Mouse (Mus musculus): ENCODE data around the gene Nfkb1. TPM values are rescaled to one million over a fixed set of nuclear protein-coding genes. Genes with fewer than 3 reads are reported as not detected.

The Nfkb1 gene
- polyA plus RNA-seq, 1 experiment from 2014 or later, result 12.0 TPM

GRCm38 (mm10) chr3:135604626-135605417 lies 86.5 kb downstream of the Nfkb1 start:
- Histone ChIP-seq H3K36me3 (replicated peaks) (peaks cover 46% of the 10 kb centered on the region), H3K4me2 (no peak overlapping the region), H3K27me3 (no peaks in the 10 kb centered on the region), H3K9ac (no peak overlapping the region), H3K9me3 (replicated peaks) (no peaks in the 10 kb centered on the region), H3K4me1 (replicated peaks) (peaks cover 42% of the 10 kb centered on the region), H3K27ac (replicated peaks) (peak overlapping the region; percentile 48; the same call in 1 of the 2 replicates), H3K4me3 (replicated peaks) (no peak overlapping the region)
- ATAC-seq (ENCODE audit: insufficient read depth), result no peak
- 55% methylated on average over 10 of the region's 10 CpGs for WGBS (ENCODE audit: insufficient replicate concordance)

- H3K36me3 ChIP-seq (replicated peaks), result peaks cover 43% of the 10 kb centered on the region
- WGBS (ENCODE audit: insufficient replicate concordance), result 34% methylated on average over 10 of the region's 10 CpGs
- no peak overlapping the region for H3K4me2 ChIP-seq
- peaks cover 32% of the 10 kb centered on the region for H3K4me1 ChIP-seq (replicated peaks)
- no peaks in the 10 kb centered on the region for H3K9me3 ChIP-seq (replicated peaks)
- no peak overlapping the region for H3K4me3 ChIP-seq (replicated peaks)
- no peak overlapping the region for H3K9ac ChIP-seq
- no peaks in the 10 kb centered on the region for H3K27me3 ChIP-seq
- no peak for ATAC-seq (ENCODE audit: insufficient read depth)
- H3K27ac ChIP-seq (replicated peaks), result no peak overlapping the region
These were observed 88.6 kb downstream of the Nfkb1 start for GRCm38 (mm10) chr3:135602731-135603130.

GRCm38 (mm10) chr3:135598355-135598754 lies 93.0 kb downstream of the Nfkb1 start:
- Histone ChIP-seq H3K4me2 (no peak overlapping the region), H3K36me3 (replicated peaks) (peaks cover 42% of the 10 kb centered on the region), H3K9me3 (replicated peaks) (no peaks in the 10 kb centered on the region), H3K4me3 (replicated peaks) (no peak overlapping the region), H3K9ac (no peak overlapping the region), H3K4me1 (replicated peaks) (no peaks in the 10 kb centered on the region; the same call in 1 of the 2 replicates), H3K27ac (replicated peaks) (no peak overlapping the region), H3K27me3 (no peaks in the 10 kb centered on the region)
- 81% methylated on average over 3 of the region's 3 CpGs for WGBS (ENCODE audit: insufficient replicate concordance)
- ATAC-seq (ENCODE audit: insufficient read depth), result no peak

GRCm38 (mm10) chr3:135597014-135597413 lies 94.3 kb downstream of the Nfkb1 start:
- H3K27me3 ChIP-seq, result no peaks in the 10 kb centered on the region
- H3K4me1 ChIP-seq (replicated peaks), result no peaks in the 10 kb centered on the region; the same call in 1 of the 2 replicates
- WGBS (ENCODE audit: insufficient replicate concordance), result 42% methylated on average over 4 of the region's 4 CpGs
- ATAC-seq (ENCODE audit: insufficient read depth), result peak; percentile 40; the same call in 1 of the 2 replicates
- peaks cover 42% of the 10 kb centered on the region for H3K36me3 ChIP-seq (replicated peaks)
- H3K4me3 ChIP-seq (replicated peaks), result no peak overlapping the region
- H3K9ac ChIP-seq, result no peak overlapping the region
- no peak overlapping the region for H3K4me2 ChIP-seq
- no peak overlapping the region for H3K27ac ChIP-seq (replicated peaks)
- no peaks in the 10 kb centered on the region for H3K9me3 ChIP-seq (replicated peaks)

- Histone ChIP-seq H3K4me2 (no peak overlapping the region), H3K27ac (replicated peaks) (no peak overlapping the region), H3K9ac (no peak overlapping the region), H3K27me3 (no peaks in the 10 kb centered on the region), H3K4me1 (replicated peaks) (peaks cover 3% of the 10 kb centered on the region; the same call in 1 of the 2 replicates), H3K4me3 (replicated peaks) (no peak overlapping the region), H3K9me3 (replicated peaks) (no peaks in the 10 kb centered on the region), H3K36me3 (replicated peaks) (peaks cover 46% of the 10 kb centered on the region)
- 65% methylated on average over 21 of the region's 21 CpGs for WGBS (ENCODE audit: insufficient replicate concordance)
- no peak for ATAC-seq (ENCODE audit: insufficient read depth)
These were observed 97.0 kb downstream of the Nfkb1 start for GRCm38 (mm10) chr3:135594238-135594917.

GRCm38 (mm10) chr3:135592011-135592410 lies 99.3 kb downstream of the Nfkb1 start:
- Histone ChIP-seq H3K36me3 (replicated peaks) (peaks cover 58% of the 10 kb centered on the region), H3K4me2 (no peak overlapping the region), H3K4me3 (replicated peaks) (no peak overlapping the region), H3K9me3 (replicated peaks) (no peaks in the 10 kb centered on the region), H3K27ac (replicated peaks) (no peak overlapping the region), H3K27me3 (no peaks in the 10 kb centered on the region), H3K4me1 (replicated peaks) (peaks cover 6% of the 10 kb centered on the region), H3K9ac (no peak overlapping the region)
- WGBS (ENCODE audit: insufficient replicate concordance), result 83% methylated on average over 4 of the region's 4 CpGs
- no peak for ATAC-seq (ENCODE audit: insufficient read depth)

- H3K27ac ChIP-seq (replicated peaks), result no peak overlapping the region
- H3K9ac ChIP-seq, result no peak overlapping the region
- 69% methylated on average over 5 of the region's 5 CpGs for whole genome bisulfite sequencing (ENCODE audit: insufficient replicate concordance)
- H3K4me3 ChIP-seq (replicated peaks), result no peak overlapping the region
- H3K27me3 ChIP-seq, result no peaks in the 10 kb centered on the region
- ATAC-seq (ENCODE audit: insufficient read depth), result no peak
- H3K36me3 ChIP-seq (replicated peaks), result peaks cover 61% of the 10 kb centered on the region
- H3K4me1 ChIP-seq (replicated peaks), result peaks cover 13% of the 10 kb centered on the region
- H3K4me2 ChIP-seq, result no peak overlapping the region
- H3K9me3 ChIP-seq (replicated peaks), result no peaks in the 10 kb centered on the region
These were observed 100.0 kb downstream of the Nfkb1 start for GRCm38 (mm10) chr3:135591376-135591775.

- H3K27me3 ChIP-seq, result no peaks in the 10 kb centered on the region
- ATAC-seq (ENCODE audit: insufficient read depth), result no peak
- peaks cover 63% of the 10 kb centered on the region for H3K36me3 ChIP-seq (replicated peaks)
- H3K4me3 ChIP-seq (replicated peaks), result no peak overlapping the region
- H3K4me2 ChIP-seq, result no peak overlapping the region
- WGBS (ENCODE audit: insufficient replicate concordance), result 28% methylated on average over 4 of the region's 4 CpGs
- no peaks in the 10 kb centered on the region for H3K9me3 ChIP-seq (replicated peaks)
- peaks cover 19% of the 10 kb centered on the region for H3K4me1 ChIP-seq (replicated peaks)
- H3K27ac ChIP-seq (replicated peaks), result no peak overlapping the region
- H3K9ac ChIP-seq, result no peak overlapping the region
These were observed 100.9 kb downstream of the Nfkb1 start for GRCm38 (mm10) chr3:135590471-135590870.

- peak overlapping the region; percentile 37 for H3K4me2 ChIP-seq
- H3K4me3 ChIP-seq (replicated peaks), result no peak overlapping the region
- no peaks in the 10 kb centered on the region for H3K9me3 ChIP-seq (replicated peaks)
- ATAC-seq (ENCODE audit: insufficient read depth), result peak; percentile 43
- 59% methylated on average over 4 of the region's 4 CpGs for WGBS (ENCODE audit: insufficient replicate concordance)
- no peak overlapping the region for H3K9ac ChIP-seq
- H3K27me3 ChIP-seq, result no peaks in the 10 kb centered on the region
- H3K4me1 ChIP-seq (replicated peaks), result peaks cover 26% of the 10 kb centered on the region
- no peak overlapping the region for H3K27ac ChIP-seq (replicated peaks)
- peaks cover 52% of the 10 kb centered on the region for H3K36me3 ChIP-seq (replicated peaks)
These were observed 104.9 kb downstream of the Nfkb1 start for GRCm38 (mm10) chr3:135586471-135586880.

GRCm38 (mm10) chr3:135586060-135586459 lies 105.3 kb downstream of the Nfkb1 start:
- Histone ChIP-seq H3K9ac (no peak overlapping the region), H3K4me1 (replicated peaks) (peaks cover 26% of the 10 kb centered on the region), H3K4me3 (replicated peaks) (no peak overlapping the region), H3K9me3 (replicated peaks) (no peaks in the 10 kb centered on the region), H3K27ac (replicated peaks) (peak overlapping the region; percentile 53; the same call in 1 of the 2 replicates), H3K27me3 (no peaks in the 10 kb centered on the region), H3K36me3 (replicated peaks) (peaks cover 48% of the 10 kb centered on the region), H3K4me2 (0 out of 2 replicates have a peak overlapping the region, but pooled peaks have one; percentile 18)
- ATAC-seq (ENCODE audit: insufficient read depth), result no peak
- 66% methylated on average over 2 of the region's 2 CpGs for WGBS (ENCODE audit: insufficient replicate concordance)

- peak; percentile 92 for ATAC-seq (ENCODE audit: insufficient read depth)
These were observed 105.9 kb downstream of the Nfkb1 start for GRCm38 (mm10) chr3:135585482-135585881.

More at GRCm38 (mm10) chr3:135585482-135585881, 105.9 kb downstream of the Nfkb1 start:
- no peaks in the 10 kb centered on the region for H3K9me3 ChIP-seq (replicated peaks)
- 45% methylated on average over 6 of the region's 6 CpGs for whole genome bisulfite sequencing (ENCODE audit: insufficient replicate concordance)
- peaks cover 42% of the 10 kb centered on the region for H3K36me3 ChIP-seq (replicated peaks)
- H3K4me3 ChIP-seq (replicated peaks), result no peak overlapping the region
- peak overlapping the region; percentile 53; the same call in 1 of the 2 replicates for H3K27ac ChIP-seq (replicated peaks)
- no peak overlapping the region for H3K9ac ChIP-seq
- peak overlapping the region; percentile 18; the same call in 1 of the 2 replicates for H3K4me2 ChIP-seq
- H3K27me3 ChIP-seq, result no peaks in the 10 kb centered on the region
- H3K4me1 ChIP-seq (replicated peaks), result peaks cover 24% of the 10 kb centered on the region
